Mouse (Mus musculus): Measurements from ENCODE around the gene Ifi203.
"Not testable (repeated sequence)": the region's sequence is repeated elsewhere in the genome, so short reads cannot be mapped to it uniquely, and the experiment has no call there.

Ifi203 gene

DNA sequence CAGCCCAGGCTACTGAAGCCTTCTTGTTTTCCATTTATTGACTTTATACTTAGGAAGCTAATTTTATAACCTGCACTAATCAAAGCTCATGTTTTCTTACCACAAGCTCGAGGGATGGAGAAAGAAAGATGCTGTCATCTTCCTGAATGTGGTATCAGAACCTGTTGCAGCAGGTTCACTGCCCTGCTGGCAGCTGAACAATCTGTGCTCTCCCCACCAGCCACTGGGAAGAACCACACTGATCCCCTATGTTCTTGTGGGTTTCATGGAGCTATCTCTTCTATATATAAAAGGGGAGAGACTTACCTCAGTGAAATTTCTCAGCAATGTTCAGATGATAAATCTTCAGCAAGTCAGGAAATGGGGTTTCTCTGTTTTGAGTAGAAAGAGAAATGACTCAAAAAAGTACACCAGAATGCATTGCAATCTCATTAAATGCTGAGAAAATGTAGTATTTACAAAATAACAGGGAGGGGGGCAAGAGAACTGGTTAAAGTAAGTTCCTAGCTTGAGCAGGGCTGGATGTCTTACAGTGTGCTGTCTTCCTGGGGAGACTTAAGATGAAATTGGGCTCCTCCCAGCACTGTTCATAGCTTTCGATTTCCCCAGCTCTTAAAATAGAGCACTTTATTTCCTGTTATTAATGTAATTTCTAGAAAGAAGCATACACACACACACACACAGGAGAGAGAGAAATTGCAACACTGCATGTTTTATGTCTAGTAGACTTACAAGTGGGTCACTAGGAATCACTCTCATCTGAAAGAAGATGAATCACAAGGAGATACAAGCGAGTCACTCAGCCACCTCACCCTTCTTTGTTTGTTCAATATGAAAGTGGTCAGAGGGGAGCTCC, at the start of gene Ifi203, which contains the start of gene Mndal:
Gene Ifi203 (minus strand): TSS at position 749 of the 856 bp plus-strand sequence.
Gene Mndal (minus strand): TSS at position 568 of the 856 bp plus-strand sequence.
- DNase-seq (ENCODE audit: low spot score) = not testable (repeated sequence)

DNA sequence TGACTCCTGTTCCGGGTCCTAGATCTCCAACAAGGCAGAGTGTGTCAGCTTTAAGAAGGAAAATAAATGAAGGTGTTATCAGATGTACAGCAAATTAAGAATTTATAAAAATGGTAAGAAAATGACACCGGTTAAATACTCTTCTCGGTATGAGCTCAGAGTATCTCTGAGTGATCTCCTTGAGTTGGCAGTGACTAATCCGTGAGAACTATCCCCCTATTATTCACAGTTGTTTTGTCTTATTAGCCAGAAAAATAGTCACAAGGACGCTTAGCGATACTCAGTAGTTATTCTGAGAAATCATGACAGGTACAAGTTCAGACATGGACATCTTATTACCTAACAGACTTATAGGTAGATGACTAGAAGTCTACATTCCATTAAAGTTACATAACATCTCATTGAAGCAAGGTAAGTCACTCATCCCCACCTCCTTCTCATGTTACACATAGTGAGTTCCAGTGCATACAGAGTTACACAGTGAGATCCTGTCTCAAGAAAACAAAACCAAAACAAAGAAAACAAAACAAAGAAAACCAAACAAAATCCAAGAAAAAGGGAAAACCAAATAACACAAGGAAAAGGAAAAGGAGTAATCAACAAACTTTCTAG, 40.3 kb upstream of the Ifi203 start, which contains the start of gene Ifi202b:
Gene Ifi202b (minus strand): TSS at position 51 of the 612 bp plus-strand sequence.
- DNase-seq (ENCODE audit: low spot score) = not testable (repeated sequence)

DNA sequence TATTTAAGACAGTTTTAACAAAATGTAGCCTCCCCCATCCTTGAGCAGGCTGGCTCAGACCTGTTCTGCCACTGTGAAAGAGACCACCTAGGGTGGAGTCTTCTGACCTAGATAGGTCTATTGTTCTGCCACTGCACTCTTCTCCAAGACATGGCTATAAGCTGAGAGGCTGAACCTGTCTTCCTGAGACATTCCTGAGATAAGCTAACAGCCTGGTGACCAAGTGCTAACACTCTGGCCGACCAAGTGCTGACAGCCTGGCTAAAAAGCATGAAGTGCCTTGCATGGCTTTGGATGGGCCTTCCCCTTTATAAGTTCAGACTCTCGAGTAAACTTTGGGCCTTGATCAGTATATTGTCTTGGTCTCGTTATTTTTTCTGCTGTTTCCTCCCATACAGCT, 38.6 kb upstream of the Ifi203 start:
- not testable (repeated sequence) for DNase-seq (ENCODE audit: low spot score)

DNA sequence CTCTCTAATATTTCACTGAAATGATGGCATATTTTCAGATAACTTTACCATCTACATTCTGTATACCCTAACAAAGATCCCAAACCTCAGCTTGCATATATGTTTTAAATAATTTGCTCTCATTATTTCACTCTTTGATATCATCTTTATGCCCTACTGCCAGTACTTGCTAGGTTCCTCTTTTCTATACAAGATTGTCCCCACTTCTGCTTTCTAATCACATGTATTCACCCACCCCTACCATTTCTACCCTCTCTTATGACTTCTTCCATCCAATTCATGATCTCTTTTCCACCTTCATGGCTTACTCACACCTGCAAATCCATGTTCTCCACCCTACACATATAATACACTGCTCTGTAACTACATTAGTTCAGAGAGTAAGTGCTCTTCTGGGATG, 35.1 kb upstream of the Ifi203 start:
- no peak for DNase-seq (ENCODE audit: low spot score)

DNA sequence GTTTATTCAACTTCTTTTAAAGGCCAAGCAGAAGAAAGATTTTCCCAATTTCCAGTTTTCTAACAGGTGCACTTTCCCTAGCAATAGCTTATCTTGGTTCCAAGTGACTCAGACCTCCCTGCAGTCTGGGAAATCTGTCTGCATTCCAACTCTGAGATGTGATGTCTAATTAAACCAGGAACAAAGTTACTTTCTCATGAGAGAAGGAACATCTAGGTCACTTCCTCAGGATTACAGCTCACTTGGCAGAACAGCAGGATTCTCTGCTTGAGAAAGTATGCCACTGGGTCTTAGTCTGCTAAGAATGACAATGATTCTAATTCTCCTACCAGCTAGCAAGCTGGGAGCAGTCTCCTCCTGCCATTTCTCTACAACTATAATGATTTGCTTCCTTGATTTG, 30.6 kb upstream of the Ifi203 start:
- no peak for DNase-seq (ENCODE audit: low spot score)

DNA sequence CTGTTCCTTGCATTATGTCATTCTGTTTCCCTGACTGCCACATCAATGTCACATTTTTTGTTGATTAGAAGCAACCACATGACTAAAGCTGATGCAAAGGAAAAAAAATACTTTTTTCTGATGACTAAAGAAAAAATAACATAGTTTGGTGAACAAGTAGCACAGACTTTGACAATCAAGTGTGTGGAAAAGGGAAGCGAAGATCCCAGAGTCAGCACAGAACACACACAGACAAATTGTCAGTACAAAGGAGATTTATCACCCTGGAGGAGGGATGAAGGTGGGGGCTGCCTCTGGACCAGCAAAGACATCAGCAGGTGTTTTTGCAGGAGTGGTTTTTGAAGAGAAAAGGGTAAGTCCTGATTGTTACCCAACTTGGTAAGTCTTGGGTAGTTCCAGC, 19.0 kb upstream of the Ifi203 start:
- not testable (repeated sequence) for DNase-seq (ENCODE audit: low spot score)

DNA sequence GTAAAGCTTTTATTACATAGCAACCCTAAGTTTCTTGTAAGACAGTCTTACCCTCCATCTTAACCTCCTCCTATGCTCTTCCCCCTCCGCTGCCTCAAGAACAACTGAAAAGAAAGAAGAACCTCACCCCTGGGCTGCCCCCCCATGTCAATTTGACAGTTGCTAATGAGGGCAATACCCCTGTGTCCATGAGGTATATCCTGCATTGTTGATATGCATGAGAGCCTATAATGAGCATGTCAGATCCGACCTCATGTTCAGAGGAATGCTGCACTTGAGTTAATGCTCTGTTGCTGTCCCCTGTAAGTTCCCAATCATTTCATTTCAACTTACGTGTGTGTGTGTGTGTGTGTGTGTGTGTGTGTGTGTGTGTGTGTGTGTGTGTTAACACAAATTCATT, 17.5 kb upstream of the Ifi203 start:
- not testable (repeated sequence) for DNase-seq (ENCODE audit: low spot score)

DNA sequence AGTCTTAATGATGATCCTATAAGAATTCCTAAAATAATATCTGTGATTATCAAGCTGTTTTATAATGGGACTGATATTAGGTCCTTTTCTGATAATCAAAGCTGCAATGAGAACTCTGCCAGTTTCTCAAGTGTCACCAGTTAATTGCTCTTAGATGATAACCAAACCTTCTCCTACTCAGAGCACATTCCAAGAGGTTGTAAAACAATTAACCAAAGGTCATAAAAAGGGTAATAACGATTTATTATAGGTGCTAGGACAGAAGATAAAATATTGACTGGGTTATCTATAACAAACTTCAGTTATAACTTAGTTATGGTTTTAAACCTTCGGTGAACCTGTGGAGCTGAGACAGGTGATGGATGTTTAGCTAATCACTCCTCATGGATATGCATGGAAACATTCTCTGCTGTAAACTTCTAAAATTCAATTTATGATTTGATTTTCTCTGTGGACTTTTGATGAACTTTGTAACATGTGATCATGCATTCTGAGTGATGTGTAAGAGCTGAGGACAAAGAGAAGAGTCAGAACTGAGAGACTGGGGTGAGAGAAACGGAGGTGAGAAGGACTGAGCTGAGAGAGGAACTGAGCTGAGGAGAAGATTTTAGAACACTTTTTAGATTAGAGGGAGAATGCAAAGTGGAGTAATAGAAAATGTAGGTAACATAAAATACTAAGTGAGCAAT, 13.5 kb upstream of the Ifi203 start:
- DNase-seq (ENCODE audit: low spot score) = not testable (repeated sequence)

DNA sequence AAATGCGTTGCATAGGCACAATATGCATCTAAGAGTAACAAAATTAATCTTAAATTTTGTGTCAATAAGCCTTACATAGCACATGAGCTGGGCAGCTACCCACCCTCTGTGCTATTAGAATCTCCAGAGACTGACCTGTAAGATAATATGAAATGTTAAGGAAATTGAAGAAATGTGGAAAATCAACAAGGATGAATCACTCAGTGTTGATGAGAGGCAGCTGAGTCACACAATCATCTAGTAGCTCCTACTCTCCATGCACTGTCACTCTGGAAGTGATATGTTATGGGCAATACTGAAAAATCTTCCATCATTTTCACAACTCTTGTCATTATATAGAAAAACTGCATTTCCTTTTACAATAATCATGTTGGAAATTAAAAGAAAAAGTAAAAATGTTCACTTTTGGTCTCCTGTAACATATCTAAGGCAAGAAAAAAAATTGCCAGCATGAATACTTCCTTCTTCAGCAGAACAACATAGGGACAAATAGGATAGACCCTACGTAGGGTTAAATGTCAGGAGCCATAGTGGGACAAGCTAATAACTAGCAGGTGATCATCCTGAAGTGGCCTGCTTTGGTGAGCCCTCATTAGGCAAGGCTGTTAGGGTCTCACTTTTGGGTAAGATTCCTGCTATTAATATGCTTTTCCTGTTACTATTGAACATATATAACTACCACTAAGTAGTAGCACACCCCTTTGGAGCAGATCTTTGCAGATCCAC, 12.8 kb upstream of the Ifi203 start:
- no peak for DNase-seq (ENCODE audit: low spot score)

DNA sequence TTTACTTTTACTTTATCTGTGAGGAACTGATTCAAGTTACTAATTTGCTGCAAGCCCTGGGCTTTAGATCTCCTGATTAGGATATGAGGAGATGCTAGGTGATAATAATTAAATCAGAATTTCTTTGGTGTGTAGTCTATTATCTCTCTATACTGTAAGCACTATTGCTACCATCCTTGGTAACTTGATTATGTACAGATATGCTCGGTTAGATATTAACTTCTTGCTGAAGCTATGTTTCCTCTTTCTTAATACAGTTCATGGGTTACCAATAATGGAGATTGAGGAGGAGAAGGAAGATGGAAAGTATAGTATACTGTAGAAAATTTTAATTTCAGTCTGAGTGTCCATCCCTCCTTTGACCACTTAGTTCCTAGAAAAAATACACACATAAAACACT, 11.1 kb upstream of the Ifi203 start:
- DNase-seq (ENCODE audit: low spot score) = no peak

DNA sequence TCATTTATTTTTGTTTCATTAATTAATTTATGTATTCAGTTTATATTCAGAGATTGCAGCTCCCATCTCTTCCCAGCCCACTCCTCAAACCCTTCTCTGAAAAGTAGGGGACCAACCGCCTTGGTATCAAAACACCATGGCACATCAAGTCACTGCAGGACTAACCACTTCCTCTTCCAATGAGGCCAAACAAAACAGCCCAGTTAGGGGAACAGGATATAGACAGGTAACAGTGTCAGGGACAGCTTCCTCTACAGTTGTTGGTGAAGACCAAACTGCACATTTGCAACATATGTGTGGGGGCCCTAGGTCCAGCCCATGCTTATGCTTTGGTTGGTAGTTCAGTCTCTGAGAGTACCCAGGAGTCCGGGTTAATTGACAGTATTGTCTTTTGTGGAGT, 6.6 kb upstream of the Ifi203 start:
- not testable (repeated sequence) for DNase-seq (ENCODE audit: low spot score)

DNA sequence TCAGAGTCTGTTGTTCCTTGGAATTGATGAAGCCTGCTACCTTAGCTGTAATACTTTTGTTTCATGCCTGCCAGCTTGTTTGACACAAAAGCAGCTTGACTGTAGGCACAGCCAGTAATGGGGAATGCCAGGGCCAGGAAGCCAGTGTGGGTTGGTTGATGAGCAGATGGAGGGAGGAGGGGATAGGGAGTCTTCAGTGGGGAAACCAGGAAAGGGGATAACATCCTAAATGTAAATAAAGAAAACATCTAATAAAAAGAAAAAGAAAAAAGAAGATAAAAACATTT, 251 bp upstream of the Ifi203 start:
- not testable (repeated sequence) for DNase-seq (ENCODE audit: low spot score)

DNA sequence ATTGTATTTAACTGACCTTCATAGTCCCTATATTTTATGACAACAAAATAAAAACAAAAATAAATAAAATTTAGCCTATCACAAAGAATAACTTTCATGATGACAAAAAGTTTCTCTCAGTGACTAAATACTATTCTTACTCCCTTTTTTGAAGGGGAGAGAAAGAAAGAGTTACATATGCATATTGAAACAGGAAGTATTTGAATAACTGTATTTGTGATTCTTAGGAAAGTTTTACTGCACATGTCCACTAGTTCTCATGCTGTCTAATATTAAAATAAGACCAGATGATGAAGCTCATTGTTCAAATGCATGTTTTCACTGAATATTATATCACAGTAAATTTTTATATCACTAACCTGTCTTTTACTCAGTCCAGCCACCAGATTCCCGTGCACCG, 950 bp downstream of the Ifi203 start:
- not testable (repeated sequence) for DNase-seq (ENCODE audit: low spot score)

DNA sequence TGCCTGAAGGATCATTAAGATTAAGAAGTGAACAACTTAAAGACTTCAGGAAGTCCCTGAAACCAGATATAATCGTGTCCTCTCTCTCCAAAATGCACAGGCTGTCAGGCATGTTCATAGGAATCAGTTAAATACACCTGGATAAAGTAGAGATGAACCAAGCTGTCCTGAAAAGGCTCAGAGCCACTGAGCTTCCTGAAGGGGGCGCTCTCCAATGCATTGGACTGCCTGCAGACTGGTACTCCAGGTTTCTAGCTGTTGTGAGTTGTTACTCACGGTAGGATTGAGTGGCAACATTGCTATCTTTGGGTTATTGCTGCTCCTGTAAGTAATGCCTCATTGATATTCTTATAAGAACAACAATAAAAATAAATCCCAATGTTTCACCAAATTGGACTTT, 23.2 kb downstream of the Ifi203 start:
- DNase-seq (ENCODE audit: low spot score) = not testable (repeated sequence)

DNA sequence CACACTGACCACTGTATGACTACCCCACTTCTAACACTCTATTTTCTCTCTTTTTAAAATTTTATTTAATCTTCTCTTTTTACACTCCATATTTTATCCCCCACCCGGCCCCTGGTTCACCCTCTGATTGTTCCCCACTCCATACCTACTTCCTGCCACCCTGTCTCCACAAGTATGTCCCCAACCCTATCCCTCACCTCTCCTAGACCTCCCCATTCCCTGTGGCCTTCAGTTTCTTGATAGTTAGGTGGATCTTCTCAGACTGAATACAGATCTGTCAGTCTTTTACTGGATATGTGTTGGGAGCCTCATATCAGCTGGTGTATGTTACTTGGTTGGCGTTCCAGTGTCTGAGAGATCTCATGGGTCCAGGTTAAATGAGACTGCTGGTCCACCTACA, 27.9 kb downstream of the Ifi203 start:
- DNase-seq (ENCODE audit: low spot score) = no peak

DNA sequence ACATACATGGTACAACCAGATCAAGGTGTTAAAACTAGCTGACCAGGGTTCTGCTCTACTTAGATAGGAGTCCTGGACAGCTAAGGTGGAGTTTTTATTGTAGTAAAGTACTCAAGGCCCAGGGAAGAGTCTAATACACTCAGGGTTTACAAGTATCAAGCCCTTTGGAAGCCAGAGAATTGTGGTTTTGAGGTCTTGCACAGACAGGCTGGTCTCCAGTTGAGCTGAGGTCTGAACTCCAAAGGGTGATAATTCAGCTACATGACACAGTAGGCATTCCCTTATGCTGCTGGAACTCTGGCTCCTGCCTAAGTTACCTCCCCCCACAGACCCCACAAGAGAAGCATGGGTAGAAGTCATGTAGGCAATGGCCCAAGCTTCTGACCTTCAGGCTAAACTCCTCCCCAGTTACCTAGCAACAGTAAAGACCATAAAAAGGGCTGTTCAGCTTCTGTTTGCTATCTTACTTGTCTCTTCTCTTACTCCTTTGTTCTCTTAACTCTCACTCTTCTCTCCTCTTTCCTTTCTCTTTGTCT, 29.1 kb downstream of the Ifi203 start:
- not testable (repeated sequence) for DNase-seq (ENCODE audit: low spot score)

DNA sequence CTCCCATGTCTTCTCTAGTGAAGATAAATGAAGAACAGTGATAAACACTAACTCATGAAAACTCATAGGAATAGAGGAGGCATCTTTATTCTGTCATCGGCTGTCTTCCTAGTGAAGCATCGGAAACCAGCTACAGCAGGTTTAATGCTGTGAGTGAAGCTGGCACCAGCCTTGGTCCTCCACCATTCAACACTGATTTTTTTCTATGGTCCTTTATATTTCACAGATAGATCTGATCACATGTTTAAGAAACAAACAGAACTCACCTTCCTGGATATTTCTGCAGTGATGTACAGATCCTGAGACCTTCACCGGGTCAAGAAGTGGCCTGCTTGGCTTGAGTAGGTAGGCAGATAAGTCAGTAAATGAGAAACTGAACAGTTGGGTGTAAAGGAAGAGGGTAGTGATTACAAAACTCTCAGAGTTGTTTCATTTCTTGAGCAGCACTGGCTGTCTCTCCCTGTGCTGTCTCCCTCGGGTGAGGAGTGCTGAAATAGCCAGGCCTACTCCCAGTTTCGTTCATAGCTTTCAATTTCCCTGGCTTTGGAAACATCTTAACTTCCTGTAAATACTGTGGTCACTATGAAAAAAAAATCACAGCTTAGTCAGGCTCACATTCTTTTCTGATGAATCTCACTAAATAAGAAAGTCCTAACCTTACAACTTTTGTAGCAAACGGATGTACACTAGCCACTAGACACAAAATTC, 29.8 kb downstream of the Ifi203 start, which contains the start of gene Ifi211:
Gene Ifi211 (minus strand): TSS at position 499 of the 708 bp plus-strand sequence.
- DNase-seq (ENCODE audit: low spot score) = not testable (repeated sequence)

DNA sequence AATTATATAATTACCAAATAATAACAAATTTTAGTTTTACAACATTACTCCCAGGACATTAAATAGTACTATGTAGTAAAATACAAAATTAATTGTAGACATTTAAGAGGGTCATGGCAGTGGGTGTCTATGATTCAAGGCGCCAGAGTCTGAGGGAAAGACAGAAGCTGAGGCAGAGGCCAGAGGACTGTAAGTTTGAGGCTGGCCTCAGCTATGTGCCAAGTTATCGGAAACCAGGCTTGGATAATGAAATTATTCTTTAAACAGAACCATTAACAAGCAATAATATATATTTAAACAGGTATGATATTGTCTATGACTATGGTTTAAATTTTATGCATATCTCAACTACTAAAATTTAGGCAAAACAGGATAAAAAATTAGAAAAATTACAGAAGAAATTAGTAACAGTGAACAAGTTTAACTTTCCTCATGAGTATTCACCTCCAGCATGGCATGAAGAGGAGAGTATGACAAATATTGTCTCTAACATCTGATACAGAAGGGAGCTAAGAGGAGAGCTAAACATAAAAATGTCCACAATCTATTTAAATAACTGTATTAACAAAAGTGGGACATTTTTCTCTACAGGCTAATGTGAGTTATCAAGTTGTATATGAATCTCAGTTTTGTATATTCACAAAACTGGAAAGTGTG, 30.5 kb downstream of the Ifi203 start:
- DNase-seq (ENCODE audit: low spot score) = no peak

DNA sequence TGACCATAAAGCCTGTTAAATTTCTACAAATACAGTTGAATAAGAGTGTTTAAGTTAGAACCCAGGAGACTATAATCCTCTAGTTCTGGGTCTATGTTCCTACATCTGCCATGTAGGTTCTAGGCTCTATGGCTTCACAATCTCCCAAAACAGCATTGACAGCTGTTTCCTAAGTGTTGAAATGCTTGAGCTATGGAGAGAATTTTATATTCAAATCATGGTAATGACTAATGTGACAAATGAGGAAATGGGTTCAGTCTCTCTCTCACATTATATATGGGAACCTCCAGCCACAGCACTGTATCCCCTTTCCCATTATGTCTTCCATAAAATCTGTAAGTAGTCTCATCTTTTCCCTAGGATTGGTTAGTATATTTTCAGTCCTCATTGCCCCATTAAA, 34.1 kb downstream of the Ifi203 start:
- not testable (repeated sequence) for DNase-seq (ENCODE audit: low spot score)

DNA sequence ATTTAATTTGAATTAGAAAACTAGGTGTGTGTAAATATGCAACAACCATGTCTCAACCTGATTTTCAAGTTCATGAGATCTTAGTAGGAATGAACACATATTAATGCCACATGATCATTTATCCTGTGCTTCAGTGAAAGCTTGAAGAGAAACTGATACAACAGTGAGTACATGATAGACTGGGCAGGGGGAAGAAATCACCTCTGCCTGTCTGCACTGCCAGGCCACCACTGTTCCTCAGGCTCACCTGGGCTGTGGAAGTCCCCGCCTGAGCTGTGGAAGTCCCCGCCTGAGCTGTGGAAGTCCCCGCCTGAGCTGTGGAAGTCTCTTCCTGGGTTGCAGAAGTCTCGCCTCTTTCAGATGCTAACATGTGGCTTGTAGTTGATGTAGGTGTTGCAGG, 36.6 kb downstream of the Ifi203 start:
- DNase-seq (ENCODE audit: low spot score) = peak; percentile 15

DNA sequence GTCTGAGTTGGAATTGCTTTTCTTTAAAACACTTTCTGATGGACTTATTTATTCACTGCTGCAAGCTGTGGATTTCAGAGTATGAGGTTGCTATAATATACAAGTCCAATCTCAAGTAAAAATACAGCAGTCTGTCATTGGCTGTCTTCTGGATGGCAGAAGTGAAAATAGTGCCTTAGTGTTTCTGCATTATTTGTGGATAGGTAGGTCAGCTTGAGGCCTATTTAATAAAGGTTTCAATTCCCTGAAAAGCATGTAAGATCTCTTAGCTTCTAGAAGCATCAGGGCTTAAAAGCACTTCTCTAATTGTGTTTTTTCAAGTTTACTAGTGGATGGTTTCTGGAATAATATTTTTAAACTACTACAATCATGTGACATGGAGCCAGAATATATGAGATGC, 52.7 kb downstream of the Ifi203 start:
- not testable (repeated sequence) for DNase-seq (ENCODE audit: low spot score)
